Mouse (Mus musculus) kidney, embryonic 16.5 days (tissue): Measurements from ENCODE around the gene Galnt9. TPM values are rescaled to one million over a fixed set of nuclear protein-coding genes. Genes with fewer than 3 reads are reported as not detected.

ENCODE experiments used
- ATAC-seq: fragments of 200-750 bp; cut with Nextera tagmentation; 2 replicates; pipeline ENCODE4 v1.8.0; 2017; ENCODE audit warnings: moderate TSS enrichment; ENCODE audit not compliant: low FRiP score, low TSS enrichment
- H3K27ac ChIP-seq: fragments of 300-500 bp; sonication (generic); 2 replicates; pipeline ENCODE4 v1.5.1; 2014; ENCODE audit warnings: low read length
- H3K27me3 ChIP-seq: fragments of 300-500 bp; sonication (generic); 2 replicates; pipeline ENCODE4 v1.6.1; 2014; ENCODE audit warnings: low read length, control low read depth, mixed read lengths; ENCODE audit not compliant: insufficient read depth
- H3K36me3 ChIP-seq: fragments of 300-500 bp; sonication (generic); 2 replicates; pipeline ENCODE4 v1.6.1; 2014; ENCODE audit warnings: low read length, control low read depth, mixed read lengths; ENCODE audit not compliant: insufficient read depth
- H3K4me1 ChIP-seq: fragments of 300-500 bp; sonication (generic); 2 replicates; pipeline ENCODE4 v1.6.1; 2014; ENCODE audit warnings: low read length, control low read depth, mixed read lengths; ENCODE audit not compliant: insufficient read depth
- H3K4me2 ChIP-seq: fragments of 300-500 bp; sonication (generic); replicated peaks from 2 replicates; pipeline ENCODE4 v1.6.1; 2014; ENCODE audit warnings: low read depth, low read length
- H3K4me3 ChIP-seq: fragments of 300-500 bp; sonication (generic); 2 replicates; pipeline ENCODE4 v1.5.1; 2014; ENCODE audit warnings: mild to moderate bottlenecking, low read length
- H3K9ac ChIP-seq: fragments of 300-500 bp; sonication (generic); replicated peaks from 2 replicates; pipeline ENCODE4 v1.6.1; 2014; ENCODE audit warnings: low read length
- H3K9me3 ChIP-seq: fragments of 300-500 bp; sonication (generic); 2 replicates; pipeline ENCODE4 v1.6.1; 2016; ENCODE audit warnings: low read length, control low read depth
- WGBS: fragments of 180-500 bp; shearing (Covaris S2); extraction: QIAGEN DNeasy Blood & Tissue Kit; methylation state at CpG from one replicate; pipeline ENCODE4 v1.1.7; 2014; 5-methylcytosine and 5-hydroxymethylcytosine counted together
- polyA plus RNA-seq: library from polyadenylated mRNA; unstranded; fragments of >200 nt; fragmentation: Nextera tagmentation; extraction: Ambion mirVana; gene quantifications from 2 replicates; pipeline ENCODE4 v1.2.1, GENCODE M21; 2015

Gene Galnt9
- polyA plus RNA-seq, 1 experiment from 2014 or later, result 0.44 TPM

DNA sequence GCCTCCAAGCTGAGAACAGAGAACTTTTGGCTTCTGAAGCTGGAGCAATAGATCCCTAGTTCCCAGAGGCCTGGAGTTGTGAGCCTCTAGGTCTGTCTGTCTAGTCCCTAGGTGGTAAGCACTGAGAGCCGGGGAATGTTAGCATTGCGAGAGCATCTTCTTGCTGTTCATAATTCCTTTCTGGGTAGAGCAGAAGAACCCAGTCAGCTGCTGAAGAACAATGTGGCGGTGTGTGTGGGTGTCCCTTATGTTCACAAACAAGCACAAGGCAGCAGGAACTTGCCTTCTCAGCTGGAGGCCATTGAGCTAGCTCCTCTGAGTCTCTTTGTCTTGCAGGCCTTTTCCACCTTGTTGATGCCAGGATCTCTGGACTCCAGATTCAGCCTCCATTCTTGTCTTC lies 36.2 kb upstream of the Galnt9 start:
- no peak overlapping the region for H3K27ac ChIP-seq
- H3K4me2 ChIP-seq, result no peak overlapping the region
- no peak for ATAC-seq
- H3K36me3 ChIP-seq, result no peaks in the 10 kb centered on the region
- no peaks in the 10 kb centered on the region for H3K9me3 ChIP-seq
- 88% methylated on average over 3 of the region's 3 CpGs for WGBS
- H3K4me1 ChIP-seq, result no peaks in the 10 kb centered on the region
- no peaks in the 10 kb centered on the region for H3K27me3 ChIP-seq
- no peak overlapping the region for H3K9ac ChIP-seq
- H3K4me3 ChIP-seq, result no peak overlapping the region

DNA sequence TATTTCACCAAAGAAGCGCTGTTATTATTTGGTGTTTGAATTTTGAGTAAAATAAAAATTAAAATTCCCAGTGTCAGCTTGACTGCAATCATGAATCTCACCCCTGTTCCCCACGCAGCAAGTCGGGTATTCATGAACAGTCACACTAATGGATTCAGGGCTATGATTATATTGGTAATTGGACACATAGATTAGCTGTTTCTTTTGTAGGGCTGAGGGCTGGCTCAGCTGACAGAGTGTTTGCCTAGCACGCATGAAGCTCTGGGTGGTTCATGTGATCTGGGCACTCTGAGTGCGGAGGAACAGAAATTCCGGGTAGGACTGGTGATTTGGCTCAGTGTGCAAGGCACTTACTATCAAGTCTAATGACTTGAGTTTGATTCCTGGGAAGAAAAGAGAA lies 33.8 kb upstream of the Galnt9 start:
- ATAC-seq, result no peak
- H3K9ac ChIP-seq, result no peak overlapping the region
- no peaks in the 10 kb centered on the region for H3K4me1 ChIP-seq
- H3K4me3 ChIP-seq, result no peak overlapping the region
- WGBS, result 82% methylated on average over 6 of the region's 6 CpGs
- H3K36me3 ChIP-seq, result no peaks in the 10 kb centered on the region
- no peak overlapping the region for H3K4me2 ChIP-seq
- no peaks in the 10 kb centered on the region for H3K27me3 ChIP-seq
- H3K27ac ChIP-seq, result no peak overlapping the region
- H3K9me3 ChIP-seq, result no peaks in the 10 kb centered on the region

DNA sequence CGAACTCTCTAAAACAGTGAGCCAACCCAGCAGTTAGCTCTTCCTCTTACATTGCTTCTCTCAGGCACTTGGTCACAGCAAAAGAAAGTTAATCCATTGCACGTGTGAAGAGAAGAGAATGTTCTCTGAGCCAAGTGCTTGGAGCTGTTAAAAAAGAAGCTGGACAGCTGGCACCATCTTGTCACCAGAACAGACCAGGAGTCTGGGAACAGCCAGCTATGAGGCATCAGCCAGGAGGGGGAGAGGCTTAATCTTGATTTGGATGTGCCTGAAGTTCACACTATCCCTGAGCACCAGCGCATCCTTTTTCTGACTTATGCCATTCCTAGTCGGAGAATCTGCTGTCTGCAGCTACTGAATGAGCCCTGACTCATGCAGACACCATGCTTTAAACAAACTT lies 30.4 kb upstream of the Galnt9 start:
- no peak for ATAC-seq
- H3K36me3 ChIP-seq, result no peaks in the 10 kb centered on the region
- no peaks in the 10 kb centered on the region for H3K27me3 ChIP-seq
- 71% methylated on average over 4 of the region's 4 CpGs for WGBS
- no peaks in the 10 kb centered on the region for H3K4me1 ChIP-seq
- H3K27ac ChIP-seq, result no peak overlapping the region
- H3K9me3 ChIP-seq, result no peaks in the 10 kb centered on the region
- H3K9ac ChIP-seq, result no peak overlapping the region
- H3K4me3 ChIP-seq, result no peak overlapping the region
- H3K4me2 ChIP-seq, result no peak overlapping the region

DNA sequence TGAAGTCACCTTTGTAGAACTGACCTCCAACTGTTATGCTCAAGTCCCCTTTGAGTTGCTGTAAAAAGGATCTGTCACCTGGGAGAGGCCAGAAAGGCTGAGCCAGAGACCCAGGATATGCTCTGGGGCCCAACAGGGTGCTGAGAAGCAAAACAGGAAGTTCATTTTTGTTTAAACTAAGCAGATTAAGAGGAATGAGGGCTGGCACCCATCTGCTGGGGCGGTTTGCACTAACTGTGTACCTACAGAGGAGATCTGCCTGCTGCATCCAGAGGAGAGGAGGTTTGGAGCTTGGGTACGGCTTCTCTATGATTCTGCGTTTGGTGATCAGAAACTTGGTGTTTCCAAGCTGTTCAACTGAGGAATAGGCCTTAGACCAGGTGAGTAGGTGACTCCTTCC lies 29.5 kb upstream of the Galnt9 start:
- H3K4me2 ChIP-seq, result no peak overlapping the region
- no peak overlapping the region for H3K27ac ChIP-seq
- H3K36me3 ChIP-seq, result no peaks in the 10 kb centered on the region
- no peak for ATAC-seq
- no peaks in the 10 kb centered on the region for H3K27me3 ChIP-seq
- H3K9ac ChIP-seq, result no peak overlapping the region
- H3K9me3 ChIP-seq, result no peaks in the 10 kb centered on the region
- H3K4me3 ChIP-seq, result no peak overlapping the region
- WGBS, result 76% methylated on average over 3 of the region's 3 CpGs
- no peaks in the 10 kb centered on the region for H3K4me1 ChIP-seq

DNA sequence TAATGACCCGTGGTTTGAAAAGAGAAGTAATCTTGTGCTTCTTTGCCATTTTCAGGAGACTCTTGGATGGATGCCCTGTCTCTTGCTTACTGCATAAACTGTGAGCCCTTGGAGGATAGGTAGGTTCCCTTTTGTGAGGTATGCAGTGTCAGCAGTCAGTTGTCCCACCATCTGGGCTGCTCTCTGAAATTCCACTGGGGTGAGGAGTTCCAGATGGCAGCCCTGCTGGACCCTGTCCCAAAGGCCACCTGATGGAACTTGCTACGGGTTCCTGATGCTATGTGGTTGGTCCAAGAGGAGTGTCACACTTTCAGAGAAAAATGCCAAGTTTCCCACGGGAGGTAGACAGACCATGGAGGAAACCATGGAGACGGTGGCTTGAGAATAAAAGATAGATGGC lies 27.8 kb upstream of the Galnt9 start:
- Histone ChIP-seq H3K27ac (no peak overlapping the region), H3K4me3 (no peak overlapping the region), H3K36me3 (no peaks in the 10 kb centered on the region), H3K4me2 (no peak overlapping the region), H3K9ac (no peak overlapping the region), H3K4me1 (no peaks in the 10 kb centered on the region), H3K27me3 (no peaks in the 10 kb centered on the region), H3K9me3 (no peaks in the 10 kb centered on the region)
- WGBS, result 65% methylated on average over 4 of the region's 4 CpGs
- ATAC-seq, result no peak

DNA sequence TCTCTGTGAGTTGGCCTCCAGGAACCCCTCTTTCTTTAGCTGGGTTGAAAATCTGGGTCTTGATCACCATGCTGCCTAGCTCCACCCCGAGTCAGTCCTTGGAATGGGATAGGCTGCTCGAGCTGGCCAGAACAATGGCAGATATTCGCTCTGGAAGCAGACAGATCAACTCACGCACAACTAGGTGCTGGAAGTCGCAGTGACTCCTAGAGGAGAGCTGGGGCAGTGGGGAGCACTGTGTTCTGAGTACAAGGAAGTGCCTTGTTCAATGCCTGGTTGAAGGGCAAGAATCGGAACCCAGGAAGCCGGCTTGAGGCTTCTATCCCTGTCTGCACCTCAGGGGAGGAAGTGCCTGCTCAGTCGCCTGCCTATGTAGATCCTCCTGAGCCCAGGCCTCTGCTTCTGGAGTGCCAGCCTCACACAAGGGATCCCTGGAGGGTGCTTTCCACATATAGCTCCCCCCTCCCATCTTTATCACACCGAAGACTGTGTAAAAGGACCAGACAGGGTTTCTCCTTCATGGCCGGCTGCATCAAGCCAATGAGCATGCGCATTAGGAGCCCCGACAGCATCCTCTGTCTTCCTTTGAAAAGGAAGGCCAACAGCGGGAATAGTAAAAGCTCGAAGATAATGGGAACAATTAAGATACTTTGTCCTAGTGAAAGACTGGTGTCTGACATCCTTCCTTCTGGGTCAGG lies 25.9 kb upstream of the Galnt9 start:
- no peaks in the 10 kb centered on the region for H3K9me3 ChIP-seq
- H3K9ac ChIP-seq, result no peak overlapping the region
- no peak for ATAC-seq
- WGBS, result 38% methylated on average over 14 of the region's 14 CpGs
- H3K4me3 ChIP-seq, result no peak overlapping the region
- H3K4me2 ChIP-seq, result no peak overlapping the region
- no peaks in the 10 kb centered on the region for H3K36me3 ChIP-seq
- H3K27me3 ChIP-seq, result no peaks in the 10 kb centered on the region
- no peak overlapping the region for H3K27ac ChIP-seq
- H3K4me1 ChIP-seq, result no peaks in the 10 kb centered on the region

DNA sequence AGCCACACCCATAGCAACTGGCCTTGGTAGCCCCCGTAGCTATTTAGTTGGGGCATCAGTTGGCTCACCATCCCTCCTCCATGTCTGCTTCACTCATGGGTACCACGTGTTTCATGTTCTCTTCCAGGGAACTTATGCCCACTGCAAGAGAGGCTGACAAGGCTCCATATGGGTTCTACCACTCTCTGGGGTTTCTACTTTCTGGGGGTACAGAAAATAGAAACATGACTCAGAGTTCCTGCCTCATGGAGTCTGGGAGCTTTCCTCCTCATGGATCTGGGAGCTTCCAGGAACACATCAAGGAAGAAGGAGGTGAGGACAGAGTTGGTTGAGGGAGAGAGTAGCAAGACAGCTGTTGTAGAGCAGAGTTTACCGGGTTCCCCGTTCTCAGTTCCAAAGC lies 23.2 kb upstream of the Galnt9 start:
- Histone ChIP-seq H3K4me2 (no peak overlapping the region), H3K9me3 (no peaks in the 10 kb centered on the region), H3K4me3 (no peak overlapping the region), H3K4me1 (no peaks in the 10 kb centered on the region), H3K27me3 (no peaks in the 10 kb centered on the region), H3K27ac (no peak overlapping the region), H3K36me3 (no peaks in the 10 kb centered on the region), H3K9ac (no peak overlapping the region)
- no peak for ATAC-seq
- 82% methylated on average over 4 of the region's 4 CpGs for WGBS

DNA sequence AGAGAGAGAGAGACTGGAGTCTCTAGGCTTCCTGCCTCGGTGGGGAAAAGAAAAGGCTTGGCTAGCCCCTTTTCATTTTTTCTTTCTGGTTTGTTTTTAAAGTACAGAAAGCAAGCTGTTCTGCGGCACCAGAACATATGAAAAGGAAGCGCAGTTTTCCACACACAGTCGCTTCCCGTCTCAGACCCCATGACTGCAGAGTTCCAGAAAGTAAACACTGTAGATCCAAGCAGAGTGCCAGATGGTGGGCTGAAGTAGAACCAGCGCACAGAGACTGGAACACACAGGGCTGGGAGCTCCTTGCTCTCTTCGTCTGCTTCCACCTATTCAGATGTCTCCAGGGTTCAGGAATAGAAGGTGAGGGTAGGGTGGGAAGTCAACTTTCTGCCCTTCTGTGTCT lies 22.3 kb upstream of the Galnt9 start:
- H3K4me3 ChIP-seq, result no peak overlapping the region
- no peaks in the 10 kb centered on the region for H3K27me3 ChIP-seq
- H3K4me1 ChIP-seq, result no peaks in the 10 kb centered on the region
- H3K4me2 ChIP-seq, result no peak overlapping the region
- no peaks in the 10 kb centered on the region for H3K9me3 ChIP-seq
- H3K36me3 ChIP-seq, result no peaks in the 10 kb centered on the region
- no peak for ATAC-seq
- WGBS, result 57% methylated on average over 7 of the region's 7 CpGs
- H3K9ac ChIP-seq, result no peak overlapping the region
- no peak overlapping the region for H3K27ac ChIP-seq

DNA sequence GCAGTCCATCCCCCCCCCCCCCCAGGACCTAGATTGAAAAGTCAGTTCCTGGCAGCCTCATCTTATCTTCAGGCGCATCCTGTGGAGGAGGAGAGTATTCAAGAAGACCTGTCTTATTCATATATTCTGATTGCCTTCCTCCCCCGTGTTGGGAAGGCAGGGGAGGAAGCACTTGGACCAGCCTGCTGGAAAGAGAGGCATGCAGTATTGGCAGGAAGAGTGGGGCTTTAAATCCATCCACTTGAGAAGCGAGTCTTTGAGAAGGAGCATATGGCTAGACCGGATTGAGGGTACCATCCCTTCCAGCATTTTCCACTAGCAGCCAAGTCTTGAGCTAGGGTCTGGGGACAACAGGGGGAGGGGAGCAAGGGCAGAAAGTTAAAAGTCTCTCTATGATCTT lies 20.9 kb upstream of the Galnt9 start:
- WGBS, result 50% methylated on average over 4 of the region's 4 CpGs
- no peaks in the 10 kb centered on the region for H3K27me3 ChIP-seq
- no peak overlapping the region for H3K4me2 ChIP-seq
- no peaks in the 10 kb centered on the region for H3K36me3 ChIP-seq
- no peak overlapping the region for H3K9ac ChIP-seq
- no peak for ATAC-seq
- no peak overlapping the region for H3K27ac ChIP-seq
- H3K9me3 ChIP-seq, result no peaks in the 10 kb centered on the region
- no peaks in the 10 kb centered on the region for H3K4me1 ChIP-seq
- H3K4me3 ChIP-seq, result no peak overlapping the region

DNA sequence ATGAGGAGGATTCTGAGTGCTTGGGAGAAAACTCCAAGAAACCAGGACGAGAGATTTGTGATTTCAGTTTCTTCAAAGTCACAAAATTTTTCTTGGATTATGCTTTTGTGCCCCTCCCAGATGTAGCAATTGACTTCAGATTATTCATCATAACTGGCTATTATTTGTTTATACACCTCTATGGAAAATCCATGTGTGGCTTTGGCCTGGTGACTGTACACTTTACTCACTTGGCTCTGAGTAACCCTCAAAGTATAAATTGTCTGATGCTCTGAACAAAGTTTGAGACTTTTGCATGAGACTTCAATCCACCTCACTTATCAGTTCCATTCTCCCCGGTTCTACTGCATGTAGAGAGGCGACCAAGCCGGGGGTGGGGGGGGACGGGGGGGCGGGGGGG lies 18.5 kb upstream of the Galnt9 start:
- 78% methylated on average over 6 of the region's 6 CpGs for WGBS
- no peaks in the 10 kb centered on the region for H3K9me3 ChIP-seq
- H3K27ac ChIP-seq, result no peak overlapping the region
- H3K4me3 ChIP-seq, result no peak overlapping the region
- H3K36me3 ChIP-seq, result no peaks in the 10 kb centered on the region
- H3K27me3 ChIP-seq, result no peaks in the 10 kb centered on the region
- no peaks in the 10 kb centered on the region for H3K4me1 ChIP-seq
- H3K9ac ChIP-seq, result no peak overlapping the region
- no peak overlapping the region for H3K4me2 ChIP-seq
- ATAC-seq, result no peak
